Mouse (Mus musculus) midbrain, embryonic 16.5 days (tissue): ENCODE data around the gene Nr1h3. TPM values are rescaled to one million over a fixed set of nuclear protein-coding genes. Genes with fewer than 3 reads are reported as not detected.

Experiments used
- ATAC-seq: fragments of 200-750 bp; cut with Nextera tagmentation; 2 replicates; pipeline ENCODE4 v1.8.0; 2017; ENCODE audit warnings: moderate TSS enrichment
- H3K27ac ChIP-seq: fragments of 300-500 bp; sonication (generic); 2 replicates; pipeline ENCODE4 v1.5.1; 2014; ENCODE audit warnings: mild to moderate bottlenecking, low read length, mixed read lengths
- H3K27me3 ChIP-seq: fragments of 300-500 bp; sonication (generic); 2 replicates; pipeline ENCODE4 v1.6.1; 2014; ENCODE audit warnings: low read depth, low read length, mixed read lengths; ENCODE audit not compliant: control insufficient read depth, insufficient read depth
- H3K36me3 ChIP-seq: fragments of 300-500 bp; sonication (generic); 2 replicates; pipeline ENCODE4 v1.6.1; 2014; ENCODE audit warnings: mild to moderate bottlenecking, low read length, moderate library complexity, mixed read lengths; ENCODE audit not compliant: control insufficient read depth, insufficient read depth
- H3K4me1 ChIP-seq: fragments of 300-500 bp; sonication (generic); 2 replicates; pipeline ENCODE4 v1.6.1; 2014; ENCODE audit warnings: mild to moderate bottlenecking, low read length, mixed read lengths; ENCODE audit not compliant: control insufficient read depth, insufficient read depth
- H3K4me2 ChIP-seq: fragments of 300-500 bp; sonication (generic); 2 replicates; pipeline ENCODE4 v1.6.1; 2014; ENCODE audit warnings: mild to moderate bottlenecking, low read length, mixed read lengths
- H3K4me3 ChIP-seq: fragments of 300-500 bp; sonication (generic); 2 replicates; pipeline ENCODE4 v1.5.1; 2014; ENCODE audit warnings: low read depth, mild to moderate bottlenecking, low read length, moderate library complexity, mixed read lengths
- H3K9ac ChIP-seq: fragments of 300-500 bp; sonication (generic); 2 replicates; pipeline ENCODE4 v1.6.1; 2014; ENCODE audit warnings: low read depth, low read length, mixed read lengths
- H3K9me3 ChIP-seq: fragments of 300-500 bp; sonication (generic); replicated peaks from 2 replicates; pipeline ENCODE4 v1.6.1; 2014; ENCODE audit warnings: mild to moderate bottlenecking, low read length, mixed read lengths; ENCODE audit not compliant: control insufficient read depth, poor library complexity, severe bottlenecking
- WGBS: fragments of 180-500 bp; shearing (Covaris S2); extraction: QIAGEN DNeasy Blood & Tissue Kit; methylation state at CpG from one replicate; pipeline ENCODE4 v1.1.7; 2014; 5-methylcytosine and 5-hydroxymethylcytosine counted together
- polyA plus RNA-seq: library from polyadenylated mRNA; unstranded; fragments of >200 nt; fragmentation: Nextera tagmentation; extraction: Ambion mirVana; gene quantifications from 2 replicates; pipeline ENCODE4 v1.2.1, GENCODE M21; 2015

Gene Nr1h3
- polyA plus RNA-seq, 1 experiment from 2014 or later: 2.7 TPM

- H3K9ac ChIP-seq: peak overlapping the region; percentile 94; the same call in 1 of the 2 replicates
- peaks cover 12% of the 10 kb centered on the region; the same call in 1 of the 2 replicates for H3K36me3 ChIP-seq
- ATAC-seq: no peak
- H3K9me3 ChIP-seq: no peaks in the 10 kb centered on the region
- peaks cover 25% of the 10 kb centered on the region for H3K4me1 ChIP-seq
- peak overlapping the region; percentile 87; the same call in 1 of the 2 replicates for H3K4me2 ChIP-seq
- no peaks in the 10 kb centered on the region for H3K27me3 ChIP-seq
- H3K27ac ChIP-seq: no peak overlapping the region
- no peak overlapping the region for H3K4me3 ChIP-seq
- 69% methylated on average over 5 of the region's 5 CpGs for WGBS
These were observed 21.9 kb downstream of the Nr1h3 start for GRCm38 (mm10) chr2:91180706-91181105.

GRCm38 (mm10) chr2:91179825-91180224 is 22.8 kb downstream of the Nr1h3 start:
- H3K4me3 ChIP-seq: no peak overlapping the region
- H3K27ac ChIP-seq: no peak overlapping the region
- no peaks in the 10 kb centered on the region for H3K9me3 ChIP-seq
- H3K4me2 ChIP-seq: no peak overlapping the region
- no peaks in the 10 kb centered on the region for H3K27me3 ChIP-seq
- peaks cover 17% of the 10 kb centered on the region for H3K36me3 ChIP-seq
- no peak overlapping the region for H3K9ac ChIP-seq
- ATAC-seq: no peak
- WGBS: 48% methylated on average over 4 of the region's 4 CpGs
- H3K4me1 ChIP-seq: peaks cover 25% of the 10 kb centered on the region

GRCm38 (mm10) chr2:91176234-91176633 is 26.4 kb downstream of the Nr1h3 start:
- Histone ChIP-seq H3K4me2 (no peak overlapping the region), H3K9ac (no peak overlapping the region), H3K27ac (no peak overlapping the region), H3K27me3 (no peaks in the 10 kb centered on the region), H3K36me3 (peaks cover 41% of the 10 kb centered on the region), H3K9me3 (no peaks in the 10 kb centered on the region), H3K4me1 (peaks cover 14% of the 10 kb centered on the region), H3K4me3 (no peak overlapping the region)
- WGBS: 77% methylated on average over 6 of the region's 6 CpGs
- ATAC-seq: no peak

DNA sequence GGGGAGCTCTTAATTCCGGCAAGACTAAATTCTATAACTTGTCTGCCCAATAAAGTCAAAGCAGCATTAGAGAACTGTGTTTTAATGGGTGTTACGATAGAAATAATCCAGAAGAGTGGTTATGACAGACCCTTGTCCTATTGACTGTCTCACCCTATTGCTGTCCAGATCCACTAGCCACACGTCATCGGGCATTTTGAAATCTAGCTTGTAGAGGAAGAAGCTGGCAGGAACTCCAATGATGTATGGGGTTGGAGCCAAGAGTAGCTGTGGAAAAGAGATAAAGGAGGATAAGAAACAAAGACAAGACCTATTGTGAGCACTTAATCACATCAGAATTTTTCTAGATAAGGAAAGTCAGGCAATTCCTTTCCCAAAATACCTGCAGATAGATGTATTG is 27.1 kb downstream of the Nr1h3 start:
- Histone ChIP-seq H3K4me2 (no peak overlapping the region), H3K27me3 (no peaks in the 10 kb centered on the region), H3K9me3 (no peaks in the 10 kb centered on the region), H3K4me3 (no peak overlapping the region), H3K4me1 (peaks cover 7% of the 10 kb centered on the region), H3K9ac (no peak overlapping the region), H3K36me3 (peaks cover 44% of the 10 kb centered on the region), H3K27ac (no peak overlapping the region)
- ATAC-seq: no peak
- 90% methylated on average over 4 of the region's 4 CpGs for WGBS

- Histone ChIP-seq H3K36me3 (peaks cover 71% of the 10 kb centered on the region), H3K4me3 (no peak overlapping the region), H3K27ac (no peak overlapping the region), H3K9me3 (no peaks in the 10 kb centered on the region), H3K4me2 (no peak overlapping the region), H3K4me1 (no peaks in the 10 kb centered on the region), H3K9ac (no peak overlapping the region), H3K27me3 (no peaks in the 10 kb centered on the region)
- WGBS: 91% methylated on average over 25 of the region's 25 CpGs
- ATAC-seq: no peak
These were observed 32.9 kb downstream of the Nr1h3 start for GRCm38 (mm10) chr2:91169587-91170322.

GRCm38 (mm10) chr2:91167629-91168028 is 35.0 kb downstream of the Nr1h3 start:
- WGBS: 81% methylated on average over 4 of the region's 4 CpGs
- Histone ChIP-seq H3K9ac (no peak overlapping the region), H3K4me2 (no peak overlapping the region), H3K4me3 (no peak overlapping the region), H3K36me3 (peaks cover 65% of the 10 kb centered on the region), H3K27me3 (no peaks in the 10 kb centered on the region), H3K4me1 (no peaks in the 10 kb centered on the region), H3K27ac (no peak overlapping the region), H3K9me3 (no peaks in the 10 kb centered on the region)
- ATAC-seq: no peak

GRCm38 (mm10) chr2:91164991-91165390 is 37.6 kb downstream of the Nr1h3 start:
- Histone ChIP-seq H3K9me3 (no peaks in the 10 kb centered on the region), H3K36me3 (peaks cover 64% of the 10 kb centered on the region), H3K27me3 (no peaks in the 10 kb centered on the region), H3K9ac (no peak overlapping the region), H3K27ac (no peak overlapping the region), H3K4me1 (no peaks in the 10 kb centered on the region), H3K4me3 (no peak overlapping the region), H3K4me2 (no peak overlapping the region)
- no peak for ATAC-seq
- WGBS: 94% methylated on average over 6 of the region's 6 CpGs

- H3K36me3 ChIP-seq: peaks cover 60% of the 10 kb centered on the region
- no peak overlapping the region for H3K4me2 ChIP-seq
- no peak for ATAC-seq
- H3K9ac ChIP-seq: no peak overlapping the region
- no peaks in the 10 kb centered on the region for H3K27me3 ChIP-seq
- H3K27ac ChIP-seq: no peak overlapping the region
- H3K4me3 ChIP-seq: no peak overlapping the region
- H3K9me3 ChIP-seq: no peaks in the 10 kb centered on the region
- WGBS: 96% methylated on average over 5 of the region's 5 CpGs
- H3K4me1 ChIP-seq: no peaks in the 10 kb centered on the region
These were observed 39.1 kb downstream of the Nr1h3 start for GRCm38 (mm10) chr2:91163532-91163931.

DNA sequence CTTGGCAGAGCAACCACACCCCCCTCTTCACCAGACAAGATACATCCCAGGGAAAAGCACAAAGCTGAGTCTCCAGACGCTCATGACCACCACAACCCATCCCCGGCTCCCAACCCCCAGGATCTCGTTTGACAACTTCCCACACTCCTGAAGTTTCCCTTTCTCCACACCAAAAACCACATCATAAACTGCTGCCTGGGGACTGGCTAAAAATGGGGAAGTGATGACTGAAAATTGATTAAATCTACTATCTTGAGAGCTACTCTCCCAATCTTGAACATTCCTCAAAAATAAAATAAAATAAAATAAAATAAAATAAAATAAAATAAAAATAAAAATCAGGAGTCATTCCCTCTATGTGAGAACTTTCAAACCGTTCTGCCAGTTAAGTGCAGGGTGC is 39.7 kb downstream of the Nr1h3 start:
- Histone ChIP-seq H3K9ac (no peak overlapping the region), H3K36me3 (peaks cover 60% of the 10 kb centered on the region), H3K9me3 (no peaks in the 10 kb centered on the region), H3K4me1 (no peaks in the 10 kb centered on the region), H3K27me3 (no peaks in the 10 kb centered on the region), H3K27ac (no peak overlapping the region), H3K4me2 (no peak overlapping the region), H3K4me3 (no peak overlapping the region)
- no peak for ATAC-seq
- 91% methylated on average over 4 of the region's 4 CpGs for WGBS
